Comparison of ENCODE assay signal across 18 mouse cellular contexts in the genomic region with DNA sequence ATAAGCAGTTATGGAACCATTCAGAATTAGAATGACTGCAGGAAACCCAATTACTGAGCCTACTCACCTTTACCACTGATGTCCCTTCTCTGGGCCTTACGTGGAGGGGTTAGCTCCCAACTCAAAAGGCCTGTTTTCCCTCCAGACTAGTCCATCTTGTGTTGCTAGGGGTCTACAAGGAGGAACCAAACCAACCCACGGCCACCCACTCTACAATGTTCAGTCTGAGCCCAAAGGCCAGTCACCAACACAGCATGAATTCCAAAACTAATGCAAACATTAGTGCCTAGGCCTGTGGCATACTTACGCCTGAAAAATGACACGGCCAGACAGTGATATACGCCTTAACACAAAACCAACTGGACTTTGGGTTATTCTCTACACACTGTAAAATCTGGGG. TPM values are rescaled to one million over a fixed set of nuclear protein-coding genes. Genes with fewer than 3 reads are reported as not detected.
DNase-seq lines count a peak whose midpoint lies in the region; ATAC-seq and TF ChIP-seq lines count a peak whose summit lies in the region.
"Had no signal": no experiment of that assay in that cellular context is flagged by ENCODE, and none has a peak within 500 bp of the region (broad histone marks: within the 10 kb centered on the region; RNA-seq: fewer than 3 reads in every experiment).

No protein-coding gene starts in this region.

- peak; percentile 17 for DNase-seq in midbrain, embryonic 10.5 days (ENCODE audit: low spot score)
- DNase-seq in cerebellum, postnatal 25 days = no peak
- DNase-seq: adrenal gland, postnatal 10 days; cerebellum, adult 11 months; cerebellum, adult 8-10 months; cerebellum, postnatal 14 days; gastrocnemius, postnatal 14 days; heart, postnatal 14 days had no signal

- no peaks in the 10 kb centered on the region for H3K9me3 ChIP-seq in intestine, embryonic 15.5 days
- no peaks in the 10 kb centered on the region for H3K9me3 ChIP-seq in intestine, postnatal 0 days (ENCODE audit: control insufficient read depth)
- no peaks in the 10 kb centered on the region for H3K9me3 ChIP-seq in midbrain, embryonic 10.5 days (replicated peaks)
- no peaks in the 10 kb centered on the region for H3K9me3 ChIP-seq in midbrain, embryonic 13.5 days
- no peaks in the 10 kb centered on the region for H3K9me3 ChIP-seq in intestine, embryonic 16.5 days (ENCODE audit: control insufficient read depth, low read length)
- H3K9me3 ChIP-seq: embryonic facial prominence, embryonic 12.5 days; forebrain, embryonic 12.5 days; hindbrain, embryonic 13.5 days had no signal

- WGBS in intestine, embryonic 15.5 days = 85% methylated on average over 5 of the region's 5 CpGs
- WGBS in intestine, postnatal 0 days = 88% methylated on average over 5 of the region's 5 CpGs
- WGBS in midbrain, embryonic 10.5 days = 87% methylated on average over 5 of the region's 5 CpGs
- WGBS in midbrain, embryonic 13.5 days = 83% methylated on average over 5 of the region's 5 CpGs
- 90% methylated on average over 5 of the region's 5 CpGs for WGBS in intestine, embryonic 16.5 days

- no peak overlapping the region for H3K4me2 ChIP-seq in intestine, embryonic 15.5 days (replicated peaks)
- no peak overlapping the region for H3K4me2 ChIP-seq in intestine, postnatal 0 days (replicated peaks; ENCODE audit: low read depth)
- no peak overlapping the region for H3K4me2 ChIP-seq in midbrain, embryonic 13.5 days (replicated peaks)
- no peak overlapping the region for H3K4me2 ChIP-seq in intestine, embryonic 16.5 days (ENCODE audit: low read depth, low read length)
- H3K4me2 ChIP-seq: embryonic facial prominence, embryonic 12.5 days; forebrain, embryonic 12.5 days; hindbrain, embryonic 13.5 days had no signal

- no peaks in the 10 kb centered on the region for H3K27me3 ChIP-seq in intestine, embryonic 15.5 days (replicated peaks)
- H3K27me3 ChIP-seq in intestine, postnatal 0 days (replicated peaks; ENCODE audit: control insufficient read depth, insufficient read depth, low read length) = no peaks in the 10 kb centered on the region
- no peaks in the 10 kb centered on the region for H3K27me3 ChIP-seq in midbrain, embryonic 10.5 days (ENCODE audit: low read depth, poor library complexity, severe bottlenecking)
- no peaks in the 10 kb centered on the region for H3K27me3 ChIP-seq in midbrain, embryonic 13.5 days
- no peaks in the 10 kb centered on the region for H3K27me3 ChIP-seq in intestine, embryonic 16.5 days (replicated peaks; ENCODE audit: control insufficient read depth, insufficient read depth, low read length)
- H3K27me3 ChIP-seq: embryonic facial prominence, embryonic 12.5 days; forebrain, embryonic 12.5 days; hindbrain, embryonic 13.5 days had no signal

- no peak overlapping the region for H3K9ac ChIP-seq in intestine, embryonic 15.5 days
- H3K9ac ChIP-seq in intestine, postnatal 0 days (ENCODE audit: low read depth, low read length) = no peak overlapping the region
- H3K9ac ChIP-seq in midbrain, embryonic 13.5 days (replicated peaks) = no peak overlapping the region
- no peak overlapping the region for H3K9ac ChIP-seq in intestine, embryonic 16.5 days (ENCODE audit: low read depth, low read length)
- H3K9ac ChIP-seq: embryonic facial prominence, embryonic 12.5 days; forebrain, embryonic 12.5 days; hindbrain, embryonic 13.5 days had no signal

- peak; percentile 15; the same call in 1 of the 2 replicates for ATAC-seq in intestine, embryonic 15.5 days
- no peak for ATAC-seq in intestine, postnatal 0 days
- ATAC-seq in midbrain, embryonic 13.5 days = no peak
- peak; percentile 43 for ATAC-seq in intestine, embryonic 16.5 days
- ATAC-seq in inflammation-experienced regulatory T-cells, adult 6 months = no peak
- ATAC-seq: forebrain, embryonic 16.5 days had no signal

- TF ChIP-seq CTCF in intestine, postnatal 0 days (IDR thresholded peaks at IDR 0.05; ENCODE audit: low read depth) = no peak

- H3K27ac ChIP-seq in intestine, embryonic 15.5 days = no peak overlapping the region
- no peak overlapping the region for H3K27ac ChIP-seq in intestine, postnatal 0 days (ENCODE audit: low read depth, low read length)
- no peak overlapping the region for H3K27ac ChIP-seq in midbrain, embryonic 10.5 days (replicated peaks)
- H3K27ac ChIP-seq in midbrain, embryonic 13.5 days = no peak overlapping the region
- H3K27ac ChIP-seq in intestine, embryonic 16.5 days (ENCODE audit: low read length) = no peak overlapping the region
- H3K27ac ChIP-seq: embryonic facial prominence, embryonic 12.5 days; forebrain, embryonic 12.5 days; hindbrain, embryonic 13.5 days had no signal

- no peaks in the 10 kb centered on the region for H3K4me1 ChIP-seq in intestine, embryonic 15.5 days (replicated peaks)
- no peaks in the 10 kb centered on the region for H3K4me1 ChIP-seq in intestine, postnatal 0 days (replicated peaks; ENCODE audit: control insufficient read depth, insufficient read depth, low read length)
- peaks cover under 1% of the 10 kb centered on the region for H3K4me1 ChIP-seq in midbrain, embryonic 10.5 days
- H3K4me1 ChIP-seq in midbrain, embryonic 13.5 days (replicated peaks) = no peaks in the 10 kb centered on the region
- H3K4me1 ChIP-seq in intestine, embryonic 16.5 days (ENCODE audit: control insufficient read depth, insufficient read depth, low read length) = no peaks in the 10 kb centered on the region
- H3K4me1 ChIP-seq: embryonic facial prominence, embryonic 12.5 days; forebrain, embryonic 12.5 days; hindbrain, embryonic 13.5 days had no signal

- H3K36me3 ChIP-seq in intestine, embryonic 15.5 days = no peaks in the 10 kb centered on the region
- peaks cover 14% of the 10 kb centered on the region for H3K36me3 ChIP-seq in intestine, postnatal 0 days (ENCODE audit: control insufficient read depth, insufficient read depth)
- peaks cover 41% of the 10 kb centered on the region for H3K36me3 ChIP-seq in midbrain, embryonic 10.5 days
- peaks cover 7% of the 10 kb centered on the region; the same call in 1 of the 2 replicates for H3K36me3 ChIP-seq in midbrain, embryonic 13.5 days
- H3K36me3 ChIP-seq in intestine, embryonic 16.5 days (ENCODE audit: control insufficient read depth, insufficient read depth, low read length) = peaks cover 6% of the 10 kb centered on the region; the same call in 1 of the 2 replicates

- H3K4me3 ChIP-seq in intestine, embryonic 15.5 days (replicated peaks) = no peak overlapping the region
- no peak overlapping the region for H3K4me3 ChIP-seq in intestine, postnatal 0 days (ENCODE audit: low read depth, low read length)
- no peak overlapping the region for H3K4me3 ChIP-seq in midbrain, embryonic 10.5 days
- H3K4me3 ChIP-seq in midbrain, embryonic 13.5 days (replicated peaks) = no peak overlapping the region
- no peak overlapping the region for H3K4me3 ChIP-seq in intestine, embryonic 16.5 days (ENCODE audit: low read length)
- H3K4me3 ChIP-seq: embryonic facial prominence, embryonic 12.5 days; forebrain, embryonic 12.5 days; hindbrain, embryonic 13.5 days had no signal

RNA-seq across cellular contexts. Expression of a gene that starts 20.1 kb away (rescaled TPM):
- polyA plus RNA-seq in intestine, embryonic 15.5 days (2015; fragmentation: Nextera tagmentation; extraction: Ambion mirVana) = 0.37 and 0.99 TPM in 2 replicates
- not detected in 2 replicates for polyA plus RNA-seq in intestine, postnatal 0 days (2015; fragmentation: Nextera tagmentation; extraction: Ambion mirVana)
- 2.1 and 3.1 TPM in 2 replicates for polyA plus RNA-seq in midbrain, embryonic 10.5 days (2016; fragmentation: Nextera tagmentation; extraction: Ambion mirVana)
- polyA plus RNA-seq in midbrain, embryonic 13.5 days (2015; fragmentation: Nextera tagmentation; extraction: Ambion mirVana) = 2.8 and 4.1 TPM in 2 replicates
- polyA plus RNA-seq in intestine, embryonic 16.5 days (2015; fragmentation: Nextera tagmentation; extraction: Ambion mirVana) = 0.57 and 0.60 TPM in 2 replicates
- polyA plus RNA-seq in inflammation-experienced regulatory T-cells, adult 6 months (2017; shearing (Covaris generic)) = 1 to 10 TPM; 4.4 to 8.1 (median 5.4) TPM
- polyA plus RNA-seq: gonadal fat pad, adult 2 months had no signal

RNA-seq across cellular contexts. Expression of a gene that starts 20.2 kb away (rescaled TPM):
- 3.0 and 3.1 TPM in 2 replicates for polyA plus RNA-seq in intestine, embryonic 15.5 days (2015; fragmentation: Nextera tagmentation; extraction: Ambion mirVana)
- 1.6 and 2.0 TPM in 2 replicates for polyA plus RNA-seq in intestine, postnatal 0 days (2015; fragmentation: Nextera tagmentation; extraction: Ambion mirVana)
- 4.7 TPM in 2 replicates for polyA plus RNA-seq in midbrain, embryonic 10.5 days (2016; fragmentation: Nextera tagmentation; extraction: Ambion mirVana)
- 4.9 and 5.2 TPM in 2 replicates for polyA plus RNA-seq in midbrain, embryonic 13.5 days (2015; fragmentation: Nextera tagmentation; extraction: Ambion mirVana)
- 2.1 and 3.2 TPM in 2 replicates for polyA plus RNA-seq in intestine, embryonic 16.5 days (2015; fragmentation: Nextera tagmentation; extraction: Ambion mirVana)
- polyA plus RNA-seq in inflammation-experienced regulatory T-cells, adult 6 months (2017; shearing (Covaris generic)) = 10 to 100 TPM; 10.2 to 16.5 (median 11.7) TPM

Comparison
In these comparisons a context has a peak if more than half of its experiments do, and no peak if none do; other contexts are left out.
1. ATAC-seq: peak in intestine, embryonic 15.5 days (single experiment) and intestine, embryonic 16.5 days (single experiment); none in intestine, postnatal 0 days (single experiment), midbrain, embryonic 13.5 days (single experiment) and inflammation-experienced regulatory T-cells, adult 6 months (single experiment).